In genomic region chr17:62580127-62580526, GRCm38 (mm10) we compare ENCODE assay signal across 27 mouse cellular contexts.
DNase-seq lines count a peak whose midpoint lies in the region; ATAC-seq and TF ChIP-seq lines count a peak whose summit lies in the region.
"Had no signal": no experiment of that assay in that cellular context is flagged by ENCODE, and none has a peak within 500 bp of the region (broad histone marks: within the 10 kb centered on the region; RNA-seq: fewer than 3 reads in every experiment).

No protein-coding gene starts in this region.

- H3K27me3 ChIP-seq in forebrain, embryonic 14.5 days (replicated peaks; ENCODE audit: control insufficient read depth, insufficient read depth, low read length) = no peaks in the 10 kb centered on the region
- no peaks in the 10 kb centered on the region for H3K27me3 ChIP-seq in forebrain, embryonic 10.5 days (ENCODE audit: poor library complexity, severe bottlenecking)
- no peaks in the 10 kb centered on the region for H3K27me3 ChIP-seq in lung, embryonic 14.5 days (ENCODE audit: insufficient read depth, low read length)
- no peaks in the 10 kb centered on the region for H3K27me3 ChIP-seq in forebrain, postnatal 0 days (ENCODE audit: insufficient read depth, low read length)
- H3K27me3 ChIP-seq: limb, embryonic 13.5 days; megakaryocyte, embryonic 14.5 days; midbrain, embryonic 12.5 days; neural tube, embryonic 12.5 days had no signal

- no peak overlapping the region for H3K9ac ChIP-seq in forebrain, embryonic 14.5 days (ENCODE audit: low read length)
- no peak overlapping the region for H3K9ac ChIP-seq in lung, embryonic 14.5 days
- H3K9ac ChIP-seq in forebrain, postnatal 0 days = no peak overlapping the region
- H3K9ac ChIP-seq: limb, embryonic 13.5 days; midbrain, embryonic 12.5 days; neural tube, embryonic 12.5 days had no signal

- no peaks in the 10 kb centered on the region for H3K4me1 ChIP-seq in forebrain, embryonic 14.5 days (ENCODE audit: control insufficient read depth, insufficient read depth, low read length)
- no peaks in the 10 kb centered on the region for H3K4me1 ChIP-seq in forebrain, embryonic 10.5 days
- H3K4me1 ChIP-seq in lung, embryonic 14.5 days (ENCODE audit: insufficient read depth) = no peaks in the 10 kb centered on the region
- no peaks in the 10 kb centered on the region for H3K4me1 ChIP-seq in forebrain, postnatal 0 days (ENCODE audit: insufficient read depth)
- H3K4me1 ChIP-seq: megakaryocyte, embryonic 14.5 days; midbrain, embryonic 12.5 days; neural tube, embryonic 12.5 days had no signal

- peak; percentile 62 for DNase-seq in forebrain, embryonic 14.5 days (ENCODE audit: low spot score)
- no peak for DNase-seq in forebrain, embryonic 10.5 days (ENCODE audit: extremely low spot score, low spot score)
- DNase-seq in lung, embryonic 14.5 days = peak; percentile 29
- DNase-seq in lung, adult 18-20 months = no peak
- peak; percentile 51 for DNase-seq in forebrain, postnatal 0 days
- no peak for DNase-seq in layer of hippocampus, postnatal 25 days (ENCODE audit: extremely low spot score in 1 of 2, low spot score in 1 of 2)
- DNase-seq in left cerebral cortex, postnatal 36 days (ENCODE audit: low spot score in 2 of 2) = no peak
- DNase-seq in embryo, embryonic 10.5 days (ENCODE audit: low spot score) = no peak
- DNase-seq: adrenal gland, postnatal 14 days; cerebellum, adult 2 months; cerebellum, postnatal 14 days; kidney, adult 9 months; kidney, postnatal 25 days; lung, postnatal 4 days; thymus, adult 18-20 months; thymus, postnatal 25 days had no signal

- H3K27ac ChIP-seq in forebrain, embryonic 14.5 days (ENCODE audit: low read depth, low read length) = peak overlapping the region; percentile 3; the same call in 1 of the 2 replicates
- no peak overlapping the region for H3K27ac ChIP-seq in forebrain, embryonic 10.5 days
- H3K27ac ChIP-seq in lung, embryonic 14.5 days (ENCODE audit: low read depth) = no peak overlapping the region
- no peak overlapping the region for H3K27ac ChIP-seq in forebrain, postnatal 0 days (ENCODE audit: low read depth, low read length)
- H3K27ac ChIP-seq: left cerebral cortex, adult 2 months; limb, embryonic 13.5 days; midbrain, embryonic 12.5 days; neural tube, embryonic 12.5 days had no signal

- intact Hi-C loops in left cerebral cortex, postnatal 36 days (cut with DNase I) = no loop called here

- no peaks in the 10 kb centered on the region for H3K36me3 ChIP-seq in forebrain, embryonic 14.5 days (ENCODE audit: control insufficient read depth, insufficient read depth, low read length)
- H3K36me3 ChIP-seq in forebrain, embryonic 10.5 days (replicated peaks) = no peaks in the 10 kb centered on the region
- H3K36me3 ChIP-seq in lung, embryonic 14.5 days (ENCODE audit: insufficient read depth) = no peaks in the 10 kb centered on the region
- no peaks in the 10 kb centered on the region for H3K36me3 ChIP-seq in forebrain, postnatal 0 days (ENCODE audit: insufficient read depth)
- H3K36me3 ChIP-seq: limb, embryonic 13.5 days; midbrain, embryonic 12.5 days; neural tube, embryonic 12.5 days had no signal

- H3K9me3 ChIP-seq in forebrain, embryonic 14.5 days (replicated peaks; ENCODE audit: control insufficient read depth, low read length) = no peaks in the 10 kb centered on the region
- no peaks in the 10 kb centered on the region for H3K9me3 ChIP-seq in forebrain, embryonic 10.5 days
- no peaks in the 10 kb centered on the region for H3K9me3 ChIP-seq in lung, embryonic 14.5 days (ENCODE audit: low read depth, low read length)
- no peaks in the 10 kb centered on the region for H3K9me3 ChIP-seq in forebrain, postnatal 0 days (ENCODE audit: low read length)
- H3K9me3 ChIP-seq: midbrain, embryonic 12.5 days; neural tube, embryonic 12.5 days had no signal

- ATAC-seq in forebrain, embryonic 14.5 days = no peak
- ATAC-seq in lung, embryonic 14.5 days (ENCODE audit: insufficient read depth) = no peak
- ATAC-seq in forebrain, postnatal 0 days = no peak
- ATAC-seq: hindbrain, embryonic 16.5 days; intestine, postnatal 0 days; lung, postnatal 0 days had no signal

- H3K4me3 ChIP-seq in forebrain, embryonic 14.5 days (ENCODE audit: low read depth, low read length) = no peak overlapping the region
- H3K4me3 ChIP-seq in forebrain, embryonic 10.5 days = no peak overlapping the region
- no peak overlapping the region for H3K4me3 ChIP-seq in lung, embryonic 14.5 days (ENCODE audit: low read depth, low read length)
- no peak overlapping the region for H3K4me3 ChIP-seq in forebrain, postnatal 0 days (ENCODE audit: low read depth, low read length)
- H3K4me3 ChIP-seq: erythroblast, embryonic 14.5 days; left cerebral cortex, adult 2 months; limb, embryonic 13.5 days; megakaryocyte, embryonic 14.5 days; midbrain, embryonic 12.5 days; myocyte; neural tube, embryonic 12.5 days had no signal

- H3K4me2 ChIP-seq in forebrain, embryonic 14.5 days (ENCODE audit: low read length) = no peak overlapping the region
- no peak overlapping the region for H3K4me2 ChIP-seq in lung, embryonic 14.5 days
- H3K4me2 ChIP-seq in forebrain, postnatal 0 days (ENCODE audit: low read depth) = peak overlapping the region; percentile 13; the same call in 1 of the 2 replicates
- H3K4me2 ChIP-seq: limb, embryonic 13.5 days; liver, embryonic 11.5 days; midbrain, embryonic 12.5 days; neural tube, embryonic 12.5 days had no signal

- 71% methylated on average over 6 of the region's 6 CpGs for WGBS in forebrain, embryonic 14.5 days
- 86% methylated on average over 6 of the region's 6 CpGs for WGBS in forebrain, embryonic 10.5 days
- WGBS in lung, embryonic 14.5 days = 34% methylated on average over 6 of the region's 6 CpGs
- WGBS in forebrain, postnatal 0 days = 49% methylated on average over 6 of the region's 6 CpGs

- TF ChIP-seq CTCF in lung, embryonic 14.5 days (IDR thresholded peaks at IDR 0.05; ENCODE audit: low read depth) = no peak
- no peak for TF ChIP-seq CTCF in forebrain, postnatal 0 days (IDR thresholded peaks at IDR 0.05; ENCODE audit: low read depth)

Comparison
In these comparisons a context has a peak if more than half of its experiments do, and no peak if none do; other contexts are left out.
1. DNase-seq: peak in forebrain, embryonic 14.5 days (single experiment), lung, embryonic 14.5 days (single experiment) and forebrain, postnatal 0 days (single experiment); none in forebrain, embryonic 10.5 days (single experiment), lung, adult 18-20 months (0 of 2), layer of hippocampus, postnatal 25 days (0 of 2), left cerebral cortex, postnatal 36 days (0 of 2) and embryo, embryonic 10.5 days (single experiment).